Mouse (Mus musculus) gastrocnemius, adult 2 months (tissue): Measurements from ENCODE around the gene Mpg. TPM values are rescaled to one million over a fixed set of nuclear protein-coding genes. Genes with fewer than 3 reads are reported as not detected.

ENCODE experiments used
- DNase-seq: peaks from one replicate; pipeline ENCODE4 v3.0.0; 2022
- H3K27ac ChIP-seq: fragments of 200-600 bp; 2 replicates; pipeline ENCODE4 v1.8.1; 2022; ENCODE audit warnings: mild to moderate bottlenecking
- H3K4me3 ChIP-seq: fragments of 200-600 bp; 2 replicates; pipeline ENCODE4 v1.8.1; 2022; ENCODE audit warnings: mild to moderate bottlenecking, moderate library complexity
- CTCF ChIP-seq: fragments of 200-600 bp; IDR thresholded peaks from 2 replicates; pipeline ENCODE4 v1.8.1; 2022; ENCODE audit warnings: antibody characterized with exemption, mild to moderate bottlenecking, moderate library complexity
- intact Hi-C: fragments of 180-260 bp; cut with DNase I; formaldehyde crosslinking; loops from one replicate; pipeline ENCODE4 v1.15.1; 2025
- long read RNA-seq, 2 experiments: library from polyadenylated mRNA; stranded (forward); transcript quantifications; one replicate each; pipeline ENCODE4 v2.0.0; 2021
- total RNA-seq, 2 experiments: library from RNA; stranded (reverse); gene quantifications; 2 replicates each; pipeline ENCODE4 v1.2.3; 2021

The Mpg gene
- 1 to 10 TPM; 3.1 to 5.3 TPM for total RNA-seq
- long read RNA-seq, experiment 1, transcript Mpg-201 (4 exons, 1,737 nt), result major isoform, 9 of 13 reads
- long read RNA-seq, experiment 1, partial matches to known transcripts, result 0 of 13 reads
- long read RNA-seq, experiment 1, other reads (novel, unspliced or antisense), result 4 of 13 reads
- long read RNA-seq, experiment 2, transcript Mpg-201 (4 exons, 1,737 nt), result major isoform, 9 of 12 reads
- long read RNA-seq, experiment 2, partial matches to known transcripts, result 0 of 12 reads
- long read RNA-seq, experiment 2, other reads (novel, unspliced or antisense), result 3 of 12 reads

GRCm38 (mm10) chr11:32226124-32226871 lies at the start of gene Mpg:
Mpg (plus strand) TSS chr11:32226505.
- intact Hi-C loops, result no loop called here
- H3K27ac ChIP-seq, result peak within 1 kb of the TSS; percentile 95
- H3K4me3 ChIP-seq, result peak within 1 kb of the TSS; percentile 93
- peak; percentile 94 for DNase-seq
- peak; percentile 28; the same call in 1 of the 2 replicates for TF ChIP-seq CTCF

- DNase-seq, result no peak
- no peak overlapping the region for H3K4me3 ChIP-seq
- H3K27ac ChIP-seq, result no peak overlapping the region
- no peak for TF ChIP-seq CTCF
- intact Hi-C loops, result no loop called here
These were observed 47.8 kb upstream of the Mpg start for GRCm38 (mm10) chr11:32178506-32178905.

GRCm38 (mm10) chr11:32181246-32181645 lies 45.1 kb upstream of the Mpg start:
- no peak overlapping the region for H3K27ac ChIP-seq
- intact Hi-C loops, result loop anchor here (5.0 kb wide), 3 partner anchors 106 to 141 kb away; partner anchors contain the start of genes Hbq1a and Hbq1b
- no peak overlapping the region for H3K4me3 ChIP-seq
- no peak for DNase-seq
- TF ChIP-seq CTCF, result no peak

DNA sequence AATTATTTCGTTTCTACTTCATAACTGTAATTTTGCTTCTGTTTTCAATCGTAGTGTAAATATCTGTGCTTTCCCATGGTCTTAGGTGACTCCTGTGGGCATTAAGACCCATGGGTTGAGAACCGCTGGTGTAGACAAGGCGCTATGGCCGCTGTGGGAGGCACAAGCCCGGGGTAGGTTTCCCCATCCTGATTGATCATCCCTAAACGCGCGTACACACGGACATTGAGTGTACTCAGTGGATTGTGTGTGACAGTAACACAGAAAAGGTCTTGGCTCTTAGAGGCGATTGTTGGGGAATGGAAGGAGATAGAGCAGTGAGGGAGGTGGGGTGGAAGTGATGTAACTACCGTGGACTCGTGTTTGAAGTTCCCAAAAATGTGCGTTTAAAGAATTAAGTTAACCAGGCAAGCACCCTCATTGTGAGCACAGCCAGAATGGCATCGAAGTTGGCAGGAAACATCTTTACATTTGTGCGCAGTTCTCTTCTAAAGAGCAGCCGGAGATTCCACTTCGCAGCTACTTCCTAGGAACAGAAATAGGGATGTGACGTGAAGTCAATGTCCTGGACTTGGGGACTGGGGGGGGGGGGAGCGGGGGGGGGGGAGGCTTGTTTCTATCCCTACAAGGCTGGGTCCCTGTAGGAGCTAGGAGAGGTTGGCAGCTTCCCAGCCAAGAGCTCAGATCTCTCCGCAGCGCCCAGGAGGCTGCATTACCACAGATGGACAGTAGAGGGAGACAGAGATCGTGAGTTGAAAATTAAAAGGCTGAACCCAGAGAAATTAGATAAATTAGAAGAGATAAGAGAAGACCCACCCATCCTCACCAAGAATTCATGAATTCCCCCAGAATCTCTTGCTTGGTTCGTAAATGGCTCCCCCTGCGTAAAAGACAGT lies 44.1 kb upstream of the Mpg start:
- intact Hi-C loops, result loop anchor here (1.0 to 5.0 kb wide), 4 partner anchors 56 to 140 kb away; partner anchors contain the start of genes Hbq1a and Hbq1b
- TF ChIP-seq CTCF, result peak; percentile 94
- Histone ChIP-seq H3K27ac (no peak overlapping the region), H3K4me3 (no peak overlapping the region)
- peak; percentile 85 for DNase-seq

DNA sequence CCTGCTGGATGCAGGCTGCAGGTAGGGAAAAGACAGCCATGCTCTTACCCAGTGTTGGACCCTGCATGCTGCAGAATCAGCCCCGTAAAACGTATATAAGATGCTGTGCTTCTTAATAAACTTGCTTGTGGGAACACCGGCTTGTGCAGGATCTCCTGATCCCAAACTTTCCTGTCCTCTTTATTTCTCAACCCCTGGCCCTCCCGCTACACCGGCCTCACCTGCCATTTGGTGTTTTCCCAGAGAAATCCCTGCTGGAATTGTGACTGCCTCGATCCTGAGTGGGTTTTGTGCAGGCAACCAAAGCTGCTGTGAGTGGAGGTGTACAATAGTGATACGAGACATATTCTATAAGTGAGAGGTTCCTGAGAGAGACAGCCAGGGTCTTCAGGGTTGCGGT lies 41.8 kb upstream of the Mpg start:
- no peak for DNase-seq
- Histone ChIP-seq H3K4me3 (no peak overlapping the region), H3K27ac (no peak overlapping the region)
- TF ChIP-seq CTCF, result no peak
- intact Hi-C loops, result loop anchor here (5.0 kb wide), 3 partner anchors 103 to 138 kb away; partner anchors contain the start of genes Hbq1a and Hbq1b

- Histone ChIP-seq H3K4me3 (no peak overlapping the region), H3K27ac (no peak overlapping the region)
- no peak for TF ChIP-seq CTCF
- DNase-seq, result no peak
- intact Hi-C loops, result no loop called here
These were observed 40.3 kb upstream of the Mpg start for GRCm38 (mm10) chr11:32186031-32186430.

DNA sequence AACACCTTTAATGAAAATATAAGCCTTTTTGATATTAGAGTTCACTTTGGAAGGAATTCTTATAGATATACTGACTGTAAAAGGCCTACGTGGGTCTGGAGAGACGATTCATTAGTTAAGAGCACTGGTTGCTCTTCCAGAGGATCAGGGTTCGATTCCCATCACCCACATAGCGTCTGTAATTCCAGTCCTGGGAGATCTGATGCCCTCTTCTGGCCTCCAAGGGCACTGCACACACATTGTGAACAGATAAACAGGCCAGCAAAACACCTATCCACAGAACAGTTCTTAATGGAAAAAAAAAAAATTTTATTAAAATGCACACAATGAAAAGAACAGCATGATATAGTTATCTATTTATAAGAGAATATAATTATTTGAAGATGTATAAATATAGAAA lies 39.0 kb upstream of the Mpg start:
- Histone ChIP-seq H3K4me3 (no peak overlapping the region), H3K27ac (no peak overlapping the region)
- no peak; the same call in 1 of the 2 replicates for TF ChIP-seq CTCF
- DNase-seq, result no peak
- intact Hi-C loops, result no loop called here

- DNase-seq, result no peak
- intact Hi-C loops, result no loop called here
- TF ChIP-seq CTCF, result no peak
- no peak overlapping the region for H3K4me3 ChIP-seq
- H3K27ac ChIP-seq, result no peak overlapping the region
These were observed 37.4 kb upstream of the Mpg start for GRCm38 (mm10) chr11:32188881-32189280.

- DNase-seq, result no peak
- Histone ChIP-seq H3K4me3 (no peak overlapping the region), H3K27ac (no peak overlapping the region)
- intact Hi-C loops, result no loop called here
- TF ChIP-seq CTCF, result no peak
These were observed 36.9 kb upstream of the Mpg start for GRCm38 (mm10) chr11:32189434-32189833.

- TF ChIP-seq CTCF, result no peak
- Histone ChIP-seq H3K4me3 (no peak overlapping the region), H3K27ac (no peak overlapping the region)
- DNase-seq, result no peak
- intact Hi-C loops, result no loop called here
These were observed 36.2 kb upstream of the Mpg start for GRCm38 (mm10) chr11:32190119-32190518.

- DNase-seq, result no peak
- H3K4me3 ChIP-seq, result no peak overlapping the region
- TF ChIP-seq CTCF, result no peak
- intact Hi-C loops, result no loop called here
- H3K27ac ChIP-seq, result no peak overlapping the region
These were observed 35.6 kb upstream of the Mpg start for GRCm38 (mm10) chr11:32190603-32191110.

DNA sequence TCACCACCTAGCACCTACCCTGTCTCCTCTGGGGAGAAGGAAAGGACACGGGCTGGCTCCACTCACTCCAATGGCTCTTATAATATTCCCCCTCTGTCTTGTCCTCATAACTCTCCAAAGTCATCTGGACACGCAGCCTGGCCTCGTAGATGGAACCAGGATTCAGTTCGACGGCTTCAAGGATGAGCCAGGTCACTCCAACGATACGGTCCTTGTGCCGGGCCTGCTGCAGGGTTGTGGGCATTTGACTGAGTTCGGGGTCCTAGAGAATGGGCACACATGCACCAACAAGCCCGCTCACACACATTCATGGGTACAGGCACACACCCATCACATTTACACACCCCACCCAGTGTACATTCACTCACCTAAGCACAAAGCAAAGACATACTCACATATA lies 33.1 kb upstream of the Mpg start:
- intact Hi-C loops, result no loop called here
- no peak for DNase-seq

More for the DNA sequence above, 33.1 kb upstream of the Mpg start:
- no peak overlapping the region for H3K27ac ChIP-seq
- no peak for TF ChIP-seq CTCF
- H3K4me3 ChIP-seq, result no peak overlapping the region
